Mouse (Mus musculus): ENCODE data around the gene Mcm5. TPM values are rescaled to one million over a fixed set of nuclear protein-coding genes. Genes with fewer than 3 reads are reported as not detected.

The Mcm5 gene
- polyA plus RNA-seq, 1 experiment from 2014 or later = 250 TPM

GRCm38 (mm10) chr8:75136256-75136655 is 26.9 kb downstream of the Mcm5 start:
- H3K9me3 ChIP-seq = no peaks in the 10 kb centered on the region
- 71% methylated on average over 2 of the region's 2 CpGs for WGBS
- no peak overlapping the region for H3K4me2 ChIP-seq
- H3K4me1 ChIP-seq (replicated peaks) = no peaks in the 10 kb centered on the region
- H3K9ac ChIP-seq (replicated peaks) = no peak overlapping the region
- no peaks in the 10 kb centered on the region for H3K27me3 ChIP-seq
- peaks cover 7% of the 10 kb centered on the region; the same call in 1 of the 2 replicates for H3K36me3 ChIP-seq
- H3K27ac ChIP-seq = no peak overlapping the region
- no peak overlapping the region for H3K4me3 ChIP-seq (replicated peaks)
- ATAC-seq (ENCODE audit: insufficient number of reproducible peaks, insufficient read depth, low FRiP score, low TSS enrichment, low read depth) = no peak

GRCm38 (mm10) chr8:75137536-75137935 is 28.2 kb downstream of the Mcm5 start:
- Histone ChIP-seq H3K36me3 (no peaks in the 10 kb centered on the region), H3K27me3 (no peaks in the 10 kb centered on the region), H3K4me1 (replicated peaks) (no peaks in the 10 kb centered on the region), H3K4me2 (no peak overlapping the region), H3K27ac (no peak overlapping the region), H3K4me3 (replicated peaks) (no peak overlapping the region), H3K9me3 (no peaks in the 10 kb centered on the region), H3K9ac (replicated peaks) (no peak overlapping the region)
- WGBS = 77% methylated on average over 3 of the region's 3 CpGs
- no peak for ATAC-seq (ENCODE audit: insufficient number of reproducible peaks, insufficient read depth, low FRiP score, low TSS enrichment, low read depth)

- H3K4me2 ChIP-seq = no peak overlapping the region
- no peaks in the 10 kb centered on the region for H3K27me3 ChIP-seq
- H3K9me3 ChIP-seq = no peaks in the 10 kb centered on the region
- H3K4me3 ChIP-seq (replicated peaks) = no peak overlapping the region
- H3K27ac ChIP-seq = no peak overlapping the region
- ATAC-seq (ENCODE audit: insufficient number of reproducible peaks, insufficient read depth, low FRiP score, low TSS enrichment, low read depth) = no peak
- no peak overlapping the region for H3K9ac ChIP-seq (replicated peaks)
- H3K4me1 ChIP-seq (replicated peaks) = no peaks in the 10 kb centered on the region
- no peaks in the 10 kb centered on the region for H3K36me3 ChIP-seq
- 75% methylated on average over 5 of the region's 5 CpGs for WGBS
Observed at GRCm38 (mm10) chr8:75150911-75151610, 41.7 kb downstream of the Mcm5 start.

- Histone ChIP-seq H3K27ac (no peak overlapping the region), H3K9ac (replicated peaks) (no peak overlapping the region), H3K4me2 (no peak overlapping the region), H3K4me3 (replicated peaks) (no peak overlapping the region), H3K4me1 (replicated peaks) (no peaks in the 10 kb centered on the region), H3K36me3 (no peaks in the 10 kb centered on the region), H3K9me3 (no peaks in the 10 kb centered on the region), H3K27me3 (no peaks in the 10 kb centered on the region)
- 81% methylated on average over 4 of the region's 4 CpGs for WGBS
- ATAC-seq (ENCODE audit: insufficient number of reproducible peaks, insufficient read depth, low FRiP score, low TSS enrichment, low read depth) = no peak
Observed at GRCm38 (mm10) chr8:75151743-75152142, 42.4 kb downstream of the Mcm5 start.

- no peaks in the 10 kb centered on the region for H3K36me3 ChIP-seq
- WGBS = 70% methylated on average over 2 of the region's 2 CpGs
- no peak overlapping the region for H3K9ac ChIP-seq (replicated peaks)
- no peaks in the 10 kb centered on the region for H3K9me3 ChIP-seq
- H3K27ac ChIP-seq = no peak overlapping the region
- no peak for ATAC-seq (ENCODE audit: insufficient number of reproducible peaks, insufficient read depth, low FRiP score, low TSS enrichment, low read depth)
- no peak overlapping the region for H3K4me2 ChIP-seq
- no peak overlapping the region for H3K4me3 ChIP-seq (replicated peaks)
- H3K27me3 ChIP-seq = no peaks in the 10 kb centered on the region
- no peaks in the 10 kb centered on the region for H3K4me1 ChIP-seq (replicated peaks)
Observed at GRCm38 (mm10) chr8:75152505-75153082, 43.2 kb downstream of the Mcm5 start.

- ATAC-seq (ENCODE audit: insufficient number of reproducible peaks, insufficient read depth, low FRiP score, low TSS enrichment, low read depth) = no peak
- H3K9ac ChIP-seq (replicated peaks) = no peak overlapping the region
- no peaks in the 10 kb centered on the region for H3K4me1 ChIP-seq (replicated peaks)
- no peaks in the 10 kb centered on the region for H3K9me3 ChIP-seq
- no peaks in the 10 kb centered on the region for H3K36me3 ChIP-seq
- H3K27ac ChIP-seq = no peak overlapping the region
- no peak overlapping the region for H3K4me2 ChIP-seq
- no peaks in the 10 kb centered on the region for H3K27me3 ChIP-seq
- WGBS = 69% methylated on average over 5 of the region's 5 CpGs
- no peak overlapping the region for H3K4me3 ChIP-seq (replicated peaks)
Observed at GRCm38 (mm10) chr8:75154855-75155478, 45.6 kb downstream of the Mcm5 start.

GRCm38 (mm10) chr8:75155740-75156322 is 46.5 kb downstream of the Mcm5 start:
- Histone ChIP-seq H3K27me3 (no peaks in the 10 kb centered on the region), H3K9ac (replicated peaks) (no peak overlapping the region)

GRCm38 (mm10) chr8:75157471-75158230 is 48.3 kb downstream of the Mcm5 start:
- no peaks in the 10 kb centered on the region for H3K36me3 ChIP-seq
- H3K27me3 ChIP-seq = no peaks in the 10 kb centered on the region
- H3K27ac ChIP-seq = no peak overlapping the region
- H3K4me2 ChIP-seq = no peak overlapping the region
- H3K9ac ChIP-seq (replicated peaks) = no peak overlapping the region
- no peak for ATAC-seq (ENCODE audit: insufficient number of reproducible peaks, insufficient read depth, low FRiP score, low TSS enrichment, low read depth)
- H3K4me3 ChIP-seq (replicated peaks) = no peak overlapping the region
- no peaks in the 10 kb centered on the region for H3K4me1 ChIP-seq (replicated peaks)
- WGBS = 47% methylated on average over 7 of the region's 7 CpGs
- no peaks in the 10 kb centered on the region for H3K9me3 ChIP-seq

More at GRCm38 (mm10) chr8:75155740-75156322, 46.5 kb downstream of the Mcm5 start:
- Histone ChIP-seq H3K4me2 (no peak overlapping the region), H3K4me3 (replicated peaks) (no peak overlapping the region), H3K36me3 (no peaks in the 10 kb centered on the region), H3K4me1 (replicated peaks) (no peaks in the 10 kb centered on the region), H3K9me3 (no peaks in the 10 kb centered on the region), H3K27ac (no peak overlapping the region)
- no peak for ATAC-seq (ENCODE audit: insufficient number of reproducible peaks, insufficient read depth, low FRiP score, low TSS enrichment, low read depth)
- 60% methylated on average over 2 of the region's 2 CpGs for WGBS

GRCm38 (mm10) chr8:75169363-75169762 is 60.0 kb downstream of the Mcm5 start:
- no peaks in the 10 kb centered on the region for H3K4me1 ChIP-seq (replicated peaks)
- H3K9me3 ChIP-seq = no peaks in the 10 kb centered on the region
- H3K27ac ChIP-seq = no peak overlapping the region
- H3K9ac ChIP-seq (replicated peaks) = no peak overlapping the region
- no peaks in the 10 kb centered on the region for H3K36me3 ChIP-seq
- no peak overlapping the region for H3K4me2 ChIP-seq
- H3K27me3 ChIP-seq = no peaks in the 10 kb centered on the region
- no peak overlapping the region for H3K4me3 ChIP-seq (replicated peaks)
- 68% methylated on average over 5 of the region's 5 CpGs for whole genome bisulfite sequencing
- ATAC-seq (ENCODE audit: insufficient number of reproducible peaks, insufficient read depth, low FRiP score, low TSS enrichment, low read depth) = no peak

- Histone ChIP-seq H3K4me1 (replicated peaks) (no peaks in the 10 kb centered on the region), H3K4me2 (no peak overlapping the region), H3K9me3 (no peaks in the 10 kb centered on the region), H3K36me3 (no peaks in the 10 kb centered on the region), H3K27me3 (no peaks in the 10 kb centered on the region), H3K4me3 (replicated peaks) (no peak overlapping the region), H3K27ac (no peak overlapping the region), H3K9ac (replicated peaks) (no peak overlapping the region)
- ATAC-seq (ENCODE audit: insufficient number of reproducible peaks, insufficient read depth, low FRiP score, low TSS enrichment, low read depth) = no peak
- WGBS = 82% methylated on average over 6 of the region's 6 CpGs
Observed at GRCm38 (mm10) chr8:75172009-75172685, 62.8 kb downstream of the Mcm5 start.
